Mouse (Mus musculus) forebrain, embryonic 13.5 days (tissue): ENCODE data around the gene Gm6583. TPM values are rescaled to one million over a fixed set of nuclear protein-coding genes. Genes with fewer than 3 reads are reported as not detected.

Source experiments
- ATAC-seq: fragments of 200-750 bp; cut with Nextera tagmentation; 2 replicates; pipeline ENCODE4 v1.8.0; 2017
- H3K27ac ChIP-seq: fragments of 300-500 bp; sonication (generic); 2 replicates; pipeline ENCODE4 v1.5.1; 2015; ENCODE audit warnings: inconsistent platforms, mild to moderate bottlenecking, moderate library complexity
- H3K27me3 ChIP-seq: fragments of 300-500 bp; sonication (generic); 2 replicates; pipeline ENCODE4 v1.6.1; 2015; ENCODE audit warnings: mild to moderate bottlenecking, inconsistent platforms
- H3K36me3 ChIP-seq: fragments of 300-500 bp; sonication (generic); 2 replicates; pipeline ENCODE4 v1.6.1; 2015; ENCODE audit warnings: mild to moderate bottlenecking, inconsistent platforms; ENCODE audit not compliant: poor library complexity, severe bottlenecking
- H3K4me1 ChIP-seq: fragments of 300-500 bp; sonication (generic); 2 replicates; pipeline ENCODE4 v1.6.1; 2015; ENCODE audit warnings: inconsistent platforms
- H3K4me2 ChIP-seq: fragments of 300-500 bp; sonication (generic); 2 replicates; pipeline ENCODE4 v1.6.1; 2015; ENCODE audit warnings: inconsistent platforms, mild to moderate bottlenecking, moderate library complexity
- H3K4me3 ChIP-seq: fragments of 300-500 bp; sonication (generic); 2 replicates; pipeline ENCODE4 v1.5.1; 2015; ENCODE audit warnings: mild to moderate bottlenecking, inconsistent platforms
- H3K9ac ChIP-seq: fragments of 300-500 bp; sonication (generic); 2 replicates; pipeline ENCODE4 v1.6.1; 2015; ENCODE audit warnings: mild to moderate bottlenecking, inconsistent platforms
- H3K9me3 ChIP-seq: fragments of 300-500 bp; sonication (generic); replicated peaks from 2 replicates; pipeline ENCODE4 v1.6.1; 2016; ENCODE audit warnings: inconsistent platforms
- WGBS: fragments of 180-500 bp; shearing (Covaris S2); methylation state at CpG from one replicate; pipeline ENCODE4 v1.1.7; 2015; 5-methylcytosine and 5-hydroxymethylcytosine counted together
- polyA plus RNA-seq: library from polyadenylated mRNA; unstranded; fragments of >200 nt; fragmentation: Nextera tagmentation; extraction: Ambion mirVana; gene quantifications from 2 replicates; pipeline ENCODE4 v1.2.1, GENCODE M21; 2015

Gene Gm6583
- polyA plus RNA-seq, 1 experiment from 2014 or later = 0.23 TPM

- Histone ChIP-seq H3K9ac (peak within 1 kb of the TSS; percentile 76), H3K4me2 (peak within 1 kb of the TSS; percentile 84), H3K4me1 (peaks cover 43% of the 10 kb centered on the region), H3K36me3 (peaks cover 39% of the 10 kb centered on the region), H3K4me3 (peak within 1 kb of the TSS; percentile 85), H3K27ac (no peak within 1 kb of the TSS), H3K27me3 (no peaks in the 10 kb centered on the region), H3K9me3 (no peaks in the 10 kb centered on the region)
- ATAC-seq = peak; percentile 79
- 2% methylated on average over 41 of the region's 64 CpGs for WGBS
Measured at GRCm38 (mm10) chr5:112342463-112343204, 13.2 kb downstream of the Gm6583 start, which contains the start of the genes Srrd and Hps4. TSS of gene Srrd (minus strand) at chr5:112343040. TSS of gene Hps4 (plus strand) at chr5:112343083.

DNA sequence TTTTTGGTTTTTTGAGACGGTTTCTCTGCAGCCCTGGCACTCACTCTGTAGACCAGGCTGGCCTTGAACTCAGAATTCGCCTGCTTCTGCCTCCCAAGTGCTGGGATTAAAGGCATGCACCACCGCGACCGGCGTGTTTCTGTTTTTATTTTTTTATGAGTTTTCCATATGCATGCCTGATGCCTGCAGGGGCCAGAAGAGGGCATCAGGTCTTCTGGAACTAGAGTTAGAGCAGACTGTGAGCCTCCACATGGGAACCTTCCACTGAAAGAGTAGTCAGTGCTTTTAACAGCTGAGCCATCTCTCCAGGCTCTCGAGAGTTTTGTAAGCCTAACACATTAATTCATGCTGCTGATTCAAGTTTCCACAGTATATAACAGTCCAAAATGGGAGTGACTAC lies 16.6 kb downstream of the Gm6583 start:
- 73% methylated on average over 7 of the region's 7 CpGs for WGBS
- Histone ChIP-seq H3K4me1 (peaks cover 23% of the 10 kb centered on the region), H3K9me3 (no peaks in the 10 kb centered on the region), H3K4me3 (no peak overlapping the region), H3K36me3 (peaks cover 57% of the 10 kb centered on the region), H3K27me3 (no peaks in the 10 kb centered on the region), H3K27ac (no peak overlapping the region), H3K4me2 (no peak overlapping the region), H3K9ac (no peak overlapping the region)
- ATAC-seq = no peak

DNA sequence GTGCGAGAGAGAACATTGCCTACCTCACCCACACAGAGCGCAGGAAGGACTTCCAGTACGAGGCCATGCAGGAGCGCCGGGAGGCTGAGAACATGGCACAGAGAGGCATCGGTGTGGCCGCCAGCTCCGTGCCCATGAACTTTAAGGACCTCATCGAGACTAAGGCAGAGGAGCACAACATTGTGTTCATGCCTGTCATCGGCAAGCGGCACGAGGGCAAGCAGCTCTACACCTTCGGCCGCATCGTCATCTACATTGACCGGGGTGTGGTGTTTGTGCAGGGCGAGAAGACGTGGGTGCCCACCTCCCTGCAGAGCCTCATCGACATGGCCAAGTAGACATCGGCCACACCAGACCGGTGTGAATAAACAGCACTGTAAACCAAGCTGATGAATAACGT lies 18.8 kb downstream of the Gm6583 start:
- H3K36me3 ChIP-seq = peaks cover 79% of the 10 kb centered on the region
- 93% methylated on average over 22 of the region's 22 CpGs for WGBS

DNA sequence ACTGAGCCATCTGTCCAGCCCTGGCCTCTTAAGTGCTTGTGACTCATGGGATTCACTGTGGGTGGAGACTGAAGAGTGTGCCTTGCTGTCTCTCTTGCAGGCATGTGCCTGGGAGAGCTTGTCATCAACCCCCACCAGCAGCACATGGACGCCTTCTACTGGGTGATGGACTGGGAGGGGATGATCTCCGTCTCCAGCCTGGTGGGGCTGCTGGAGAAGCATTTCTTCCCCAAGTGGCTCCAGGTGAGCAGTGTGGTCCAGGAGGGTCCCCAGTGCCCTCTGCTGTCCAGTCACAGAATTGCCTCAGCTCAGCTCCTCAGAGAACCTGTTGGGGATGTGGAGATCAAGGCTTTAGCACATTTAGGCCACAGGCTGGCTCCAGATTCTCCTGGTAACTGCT lies 20.4 kb downstream of the Gm6583 start:
- Histone ChIP-seq H3K4me1 (no peaks in the 10 kb centered on the region), H3K4me2 (no peak overlapping the region), H3K27me3 (no peaks in the 10 kb centered on the region), H3K9me3 (no peaks in the 10 kb centered on the region), H3K4me3 (no peak overlapping the region), H3K9ac (no peak overlapping the region), H3K27ac (no peak overlapping the region), H3K36me3 (peaks cover 94% of the 10 kb centered on the region)
- WGBS = 16% methylated on average over 2 of the region's 2 CpGs
- ATAC-seq = no peak

More for the DNA sequence above, 18.8 kb downstream of the Gm6583 start:
- H3K27me3 ChIP-seq = no peaks in the 10 kb centered on the region
- no peak overlapping the region for H3K9ac ChIP-seq
- H3K4me2 ChIP-seq = no peak overlapping the region
- H3K9me3 ChIP-seq = no peaks in the 10 kb centered on the region
- no peak overlapping the region for H3K27ac ChIP-seq
- H3K4me3 ChIP-seq = no peak overlapping the region
- peaks cover 7% of the 10 kb centered on the region for H3K4me1 ChIP-seq
- ATAC-seq = no peak

DNA sequence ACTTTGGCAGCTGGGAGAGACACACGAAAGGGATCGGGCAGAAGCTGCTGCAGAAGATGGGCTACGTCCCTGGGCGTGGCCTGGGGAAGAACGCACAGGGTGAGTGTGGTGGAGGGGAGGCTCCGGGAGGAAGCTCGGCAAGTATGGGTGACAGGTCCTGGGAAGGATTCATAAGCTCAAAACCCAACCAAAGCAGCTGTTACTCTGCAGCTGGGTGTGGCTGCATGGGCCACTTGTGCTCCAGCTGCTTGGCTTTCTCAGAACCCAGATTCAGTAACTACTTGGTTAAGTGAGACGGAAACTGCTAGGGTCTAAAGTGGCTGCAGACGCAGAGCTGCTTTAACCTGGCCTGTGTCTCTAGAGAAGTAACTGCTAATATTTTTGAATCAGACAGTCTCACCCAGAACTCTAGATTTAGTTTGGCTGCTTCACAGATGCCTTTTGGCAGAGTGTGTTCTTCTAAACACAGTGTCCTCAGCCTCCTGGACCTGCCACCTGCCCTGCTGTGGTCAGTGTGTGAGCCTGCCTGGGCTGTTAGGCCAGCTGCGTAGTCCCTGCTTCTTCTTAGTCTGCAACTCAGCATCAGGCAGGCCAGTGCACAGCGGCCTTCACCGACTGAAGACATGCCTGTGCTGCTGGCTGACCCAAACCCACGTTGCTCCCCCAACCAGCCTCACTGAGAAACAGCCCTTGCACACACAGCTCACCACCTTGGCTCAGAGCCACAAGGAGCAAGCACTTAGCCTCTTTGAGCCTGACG lies 25.8 kb downstream of the Gm6583 start:
- Histone ChIP-seq H3K27ac (no peak overlapping the region), H3K36me3 (peaks cover 75% of the 10 kb centered on the region), H3K4me2 (no peak overlapping the region), H3K4me3 (no peak overlapping the region), H3K9ac (no peak overlapping the region), H3K9me3 (no peaks in the 10 kb centered on the region), H3K4me1 (peaks cover 21% of the 10 kb centered on the region), H3K27me3 (no peaks in the 10 kb centered on the region)
- no peak for ATAC-seq
- 95% methylated on average over 14 of the region's 14 CpGs for WGBS

GRCm38 (mm10) chr5:112327854-112328253 lies 28.0 kb downstream of the Gm6583 start:
- Histone ChIP-seq H3K4me2 (peak overlapping the region; percentile 78; the same call in 1 of the 2 replicates), H3K9me3 (no peaks in the 10 kb centered on the region), H3K9ac (no peak overlapping the region), H3K36me3 (peaks cover 54% of the 10 kb centered on the region), H3K27me3 (no peaks in the 10 kb centered on the region), H3K4me3 (no peak overlapping the region), H3K27ac (no peak overlapping the region), H3K4me1 (peaks cover 21% of the 10 kb centered on the region)
- 91% methylated on average over 15 of the region's 15 CpGs for WGBS
- ATAC-seq = no peak

- Histone ChIP-seq H3K9ac (peak overlapping the region; percentile 79), H3K9me3 (no peaks in the 10 kb centered on the region), H3K4me3 (peak overlapping the region; percentile 87), H3K36me3 (peaks cover 40% of the 10 kb centered on the region), H3K4me1 (peaks cover 21% of the 10 kb centered on the region), H3K27ac (no peak overlapping the region), H3K4me2 (peak overlapping the region; percentile 78), H3K27me3 (no peaks in the 10 kb centered on the region)
- ATAC-seq = peak; percentile 74
- WGBS = 1% methylated on average over 32 of the region's 33 CpGs
Measured at GRCm38 (mm10) chr5:112326446-112327009, 29.3 kb downstream of the Gm6583 start.

GRCm38 (mm10) chr5:112325546-112326445 lies 30.0 kb downstream of the Gm6583 start, which contains the start of gene Tfip11:
TSS of gene Tfip11 (plus strand) at chr5:112326358.
- peak; percentile 93 for ATAC-seq
- Histone ChIP-seq H3K27me3 (no peaks in the 10 kb centered on the region), H3K9me3 (no peaks in the 10 kb centered on the region), H3K4me3 (peak within 1 kb of the TSS; percentile 87), H3K4me1 (peaks cover 21% of the 10 kb centered on the region), H3K9ac (peak within 1 kb of the TSS; percentile 79), H3K36me3 (peaks cover 33% of the 10 kb centered on the region), H3K27ac (peak within 1 kb of the TSS; percentile 53; the same call in 1 of the 2 replicates), H3K4me2 (peak within 1 kb of the TSS; percentile 78)
- 8% methylated on average over 48 of the region's 48 CpGs for WGBS

DNA sequence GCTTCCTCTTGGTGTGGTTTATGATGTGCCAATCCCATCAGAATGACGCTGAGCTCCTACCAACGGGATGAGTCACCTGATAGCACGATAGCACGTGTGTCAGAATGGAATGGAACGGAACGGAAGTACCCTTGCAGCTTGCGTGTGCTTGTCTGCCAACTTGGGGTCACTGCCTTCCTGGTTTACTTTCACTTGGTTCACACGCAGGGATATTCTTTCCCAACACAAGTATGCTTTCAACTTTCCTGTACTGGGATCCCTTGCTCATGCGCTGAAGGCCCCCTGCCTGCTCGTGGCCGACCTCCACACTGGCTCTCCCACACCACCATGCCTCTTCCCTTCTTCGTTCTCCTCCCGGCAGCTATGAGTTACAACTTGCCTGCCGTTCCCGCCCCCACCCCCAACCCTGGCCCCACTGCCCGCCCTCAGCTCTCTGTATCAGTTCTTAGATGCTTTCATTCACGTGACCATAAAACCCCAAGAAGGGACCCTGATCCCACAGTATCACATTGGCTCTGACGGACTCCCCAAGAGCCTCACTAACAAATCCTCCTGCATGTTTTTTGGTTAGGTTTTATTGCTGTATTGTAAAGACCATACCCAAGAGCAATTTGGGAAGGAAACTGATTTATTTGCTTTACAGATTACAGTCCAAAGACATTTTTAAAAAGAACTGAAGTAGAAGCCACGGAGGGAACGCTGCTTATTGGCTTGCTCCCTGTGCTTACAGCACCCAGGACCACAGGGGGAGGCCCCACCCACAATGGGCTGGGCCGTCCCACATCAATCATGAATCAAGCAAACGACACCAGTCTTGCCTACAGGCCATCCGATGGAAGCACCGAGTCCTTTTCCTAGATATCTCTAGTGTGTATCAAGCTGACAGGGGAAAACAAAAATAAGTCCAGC lies 30.9 kb downstream of the Gm6583 start:
- Histone ChIP-seq H3K36me3 (peaks cover 24% of the 10 kb centered on the region), H3K9ac (no peak overlapping the region), H3K4me3 (no peak overlapping the region; the same call in 1 of the 2 replicates), H3K27ac (no peak overlapping the region), H3K27me3 (no peaks in the 10 kb centered on the region), H3K4me1 (peaks cover 21% of the 10 kb centered on the region), H3K4me2 (peak overlapping the region; percentile 78), H3K9me3 (no peaks in the 10 kb centered on the region)
- no peak for ATAC-seq
- 41% methylated on average over 24 of the region's 24 CpGs for WGBS

DNA sequence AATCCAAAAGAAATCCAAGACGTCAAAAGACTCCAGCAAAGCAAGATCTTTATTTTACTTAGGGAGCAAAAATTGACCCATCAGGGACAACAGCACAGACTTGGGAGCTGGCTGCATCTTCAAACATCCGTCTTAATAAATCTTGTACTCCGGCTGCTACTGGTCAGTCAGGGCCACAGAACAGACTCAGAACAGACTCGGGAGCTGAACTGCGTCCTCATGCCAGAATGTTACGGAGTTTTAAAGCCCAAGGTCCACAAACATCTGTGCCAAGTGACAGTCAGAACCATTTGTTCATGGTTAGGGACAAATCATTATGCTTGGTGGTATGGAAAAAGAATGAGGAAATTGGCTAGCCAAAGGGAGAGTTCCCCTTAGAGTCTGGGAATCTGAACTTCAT lies 32.6 kb downstream of the Gm6583 start:
- no peak overlapping the region for H3K4me3 ChIP-seq
- no peak for ATAC-seq
- H3K4me2 ChIP-seq = no peak overlapping the region
- no peak overlapping the region for H3K27ac ChIP-seq
- H3K4me1 ChIP-seq = peaks cover 20% of the 10 kb centered on the region
- H3K9ac ChIP-seq = no peak overlapping the region
- no peaks in the 10 kb centered on the region for H3K9me3 ChIP-seq
- peaks cover 8% of the 10 kb centered on the region for H3K36me3 ChIP-seq
- H3K27me3 ChIP-seq = no peaks in the 10 kb centered on the region
- WGBS = 86% methylated on average over 6 of the region's 6 CpGs
